Mouse (Mus musculus): Measurements from ENCODE around the gene Lhx9.

The Lhx9 gene

GRCm38 (mm10) chr1:138848511-138849109 lies at the start of gene Lhx9:
TSS of gene Lhx9 (minus strand) at chr1:138848577.
- peak; percentile 72 for DNase-seq (ENCODE audit: extremely low spot score)

DNA sequence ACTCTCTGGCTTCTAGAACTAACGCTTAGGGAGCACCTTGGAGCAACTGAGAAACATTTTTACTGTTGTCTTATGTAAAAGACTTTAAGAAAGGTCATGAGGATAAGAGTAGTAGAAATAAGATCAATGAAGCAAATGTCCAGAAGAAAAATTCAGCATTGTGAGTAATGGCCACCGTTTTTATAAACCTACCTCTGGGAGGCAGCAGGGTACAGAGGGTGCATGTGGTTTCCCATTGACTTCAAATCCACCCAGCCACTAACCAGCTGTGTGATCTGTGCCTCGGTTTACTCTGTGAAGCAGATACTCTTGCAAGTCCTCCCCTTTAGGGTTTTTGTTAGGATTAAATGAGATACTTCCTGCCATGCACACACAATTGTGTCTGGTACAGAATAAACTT lies 47.7 kb upstream of the Lhx9 start:
- DNase-seq (ENCODE audit: extremely low spot score), result no peak

DNA sequence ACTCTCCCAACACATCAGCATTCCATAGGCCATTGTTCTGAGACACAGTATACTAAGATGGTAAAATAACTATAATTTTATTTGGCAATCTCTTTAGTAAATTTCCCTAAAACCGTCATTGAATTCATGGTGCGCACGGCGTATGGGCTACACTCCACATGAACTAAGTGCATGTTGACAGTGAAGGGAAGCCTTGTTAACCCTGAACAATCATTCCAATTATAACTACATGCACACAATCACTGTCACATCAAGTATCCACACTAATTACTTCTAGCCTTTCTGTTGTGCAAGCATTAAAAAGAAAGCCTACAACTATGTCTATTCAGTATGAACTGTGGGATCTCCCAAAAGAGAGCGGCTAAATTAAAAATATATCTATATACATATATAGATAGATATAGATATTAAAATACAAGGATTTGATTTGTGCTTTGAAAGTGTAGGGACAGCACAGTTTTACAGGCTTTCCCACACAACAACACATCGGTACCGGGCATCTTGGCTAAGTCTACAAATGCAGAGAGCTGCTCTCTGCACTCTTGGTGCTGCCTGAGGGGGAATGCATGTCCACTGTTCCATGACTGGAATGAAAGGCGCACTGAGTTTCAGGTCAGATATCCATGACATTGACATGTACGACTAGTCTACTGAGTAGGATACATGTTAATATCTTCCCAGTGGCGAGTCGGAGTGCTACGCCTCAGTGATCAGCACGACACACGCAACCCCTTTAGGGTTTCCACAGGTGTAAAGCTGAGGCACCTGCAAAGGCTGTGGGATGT lies 29.3 kb upstream of the Lhx9 start:
- no peak for DNase-seq (ENCODE audit: extremely low spot score)

DNA sequence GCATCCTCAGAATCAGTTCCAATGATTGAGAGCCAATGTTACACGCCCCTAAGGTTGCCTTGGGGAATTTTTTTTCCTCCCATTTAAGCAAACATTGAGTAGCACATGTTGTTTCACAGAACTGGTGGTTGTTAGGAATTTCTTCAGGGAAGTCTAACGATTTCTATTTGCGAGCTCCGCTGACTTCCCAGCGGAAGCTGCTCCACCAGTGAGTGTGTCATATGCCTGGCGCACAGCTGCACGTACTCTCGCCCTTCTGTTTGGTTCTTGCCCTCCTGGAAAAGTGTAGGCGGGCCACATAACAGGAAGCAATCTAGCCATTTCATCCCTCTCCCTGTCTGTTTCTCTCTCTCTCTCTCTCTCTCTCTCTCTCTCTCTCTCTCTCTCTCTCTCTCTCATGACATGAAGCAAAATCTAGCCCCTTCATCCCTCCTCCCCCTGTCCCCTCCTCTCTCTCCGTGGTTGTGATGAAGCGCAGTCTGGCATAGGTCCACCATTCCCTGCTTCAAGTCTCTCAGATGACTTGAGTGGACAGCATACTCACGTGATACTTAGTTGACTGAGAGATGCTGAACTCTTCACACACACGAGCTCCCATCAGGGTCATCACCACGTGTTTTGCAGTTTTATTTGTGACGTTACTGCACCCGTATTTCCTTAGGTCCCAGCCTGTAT lies 28.1 kb upstream of the Lhx9 start:
- DNase-seq (ENCODE audit: extremely low spot score), result no peak

- peak; percentile 93 for DNase-seq (ENCODE audit: extremely low spot score)
Observed at GRCm38 (mm10) chr1:138856101-138856950, 7.9 kb upstream of the Lhx9 start, which contains the start of gene 2310009B15Rik. TSS of gene 2310009B15Rik (minus strand) at chr1:138856852.

DNA sequence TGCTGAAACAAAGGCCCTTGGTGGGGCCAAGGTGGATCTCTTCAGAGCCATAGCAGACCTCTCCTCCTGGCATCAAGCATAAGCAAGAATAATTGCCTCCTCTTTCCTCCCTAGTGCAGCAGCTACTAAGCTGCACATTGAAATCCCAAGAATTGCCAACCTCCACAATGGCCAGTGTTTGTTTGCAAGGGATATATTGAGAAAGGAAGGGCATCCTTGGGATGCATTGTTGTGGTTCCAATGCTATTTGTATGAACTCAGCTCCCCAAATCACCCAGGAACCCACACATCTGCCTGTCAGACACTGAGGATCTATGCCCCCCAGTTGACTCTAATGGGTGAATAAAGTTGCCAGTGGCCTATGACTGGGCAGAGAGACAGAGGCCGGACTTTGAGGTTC lies 2.4 kb upstream of the Lhx9 start:
- DNase-seq (ENCODE audit: extremely low spot score), result no peak

GRCm38 (mm10) chr1:138850161-138850539 lies 1.8 kb upstream of the Lhx9 start:
- no peak for DNase-seq (ENCODE audit: extremely low spot score)

DNA sequence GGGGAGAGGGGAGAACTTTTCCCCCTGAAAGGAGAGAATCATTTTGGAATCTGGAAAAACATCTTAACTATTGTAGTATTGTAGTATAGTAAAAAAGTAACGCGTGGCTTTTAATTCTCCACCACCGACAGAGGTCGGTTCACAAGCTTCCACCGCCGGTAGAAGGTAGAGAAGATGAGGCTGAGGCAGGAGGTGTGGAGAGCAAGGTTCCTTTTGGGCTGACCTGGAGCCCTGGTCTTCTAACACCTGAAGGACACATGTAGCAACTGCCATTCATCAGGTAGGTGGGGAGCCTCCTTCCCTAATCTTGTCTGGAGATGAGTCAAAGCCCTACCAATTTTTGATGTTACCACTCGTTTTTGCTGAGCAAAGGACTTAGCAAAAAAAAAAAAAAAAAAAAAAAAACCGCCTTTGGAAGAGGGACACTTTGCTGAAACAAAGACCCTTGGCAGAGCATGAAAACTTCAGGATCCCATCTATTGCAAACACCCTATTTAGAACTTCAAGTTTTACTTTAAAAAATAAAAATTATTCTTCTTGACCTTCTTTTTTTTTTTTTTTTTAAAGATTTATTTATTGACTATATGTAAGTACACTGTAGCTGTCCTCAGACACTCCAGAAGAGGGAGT lies 1.3 kb upstream of the Lhx9 start:
- DNase-seq (ENCODE audit: extremely low spot score), result no peak

DNA sequence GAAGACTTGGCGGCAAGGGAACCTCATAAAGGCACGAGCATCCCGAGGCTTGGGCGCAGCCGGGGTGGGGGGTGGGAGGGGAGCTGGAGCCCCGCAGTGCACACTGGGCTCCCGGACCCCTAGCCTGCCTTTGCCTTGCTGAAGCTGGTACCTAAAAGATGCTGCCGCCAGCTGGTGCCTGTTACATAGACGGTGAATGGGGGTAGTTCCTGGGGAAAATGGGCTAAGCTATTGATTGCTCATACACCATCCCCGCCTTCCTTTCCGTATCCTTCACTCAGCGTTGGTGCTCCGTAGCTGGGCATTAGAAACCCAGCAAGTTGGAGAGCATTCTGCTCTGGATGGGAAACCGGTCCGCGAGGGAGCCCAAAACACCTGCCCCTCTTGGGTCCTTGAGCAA lies 351 bp downstream of the Lhx9 start:
- no peak for DNase-seq (ENCODE audit: extremely low spot score)

GRCm38 (mm10) chr1:138847146-138847545 lies 1.2 kb downstream of the Lhx9 start:
- no peak for DNase-seq (ENCODE audit: extremely low spot score)

DNA sequence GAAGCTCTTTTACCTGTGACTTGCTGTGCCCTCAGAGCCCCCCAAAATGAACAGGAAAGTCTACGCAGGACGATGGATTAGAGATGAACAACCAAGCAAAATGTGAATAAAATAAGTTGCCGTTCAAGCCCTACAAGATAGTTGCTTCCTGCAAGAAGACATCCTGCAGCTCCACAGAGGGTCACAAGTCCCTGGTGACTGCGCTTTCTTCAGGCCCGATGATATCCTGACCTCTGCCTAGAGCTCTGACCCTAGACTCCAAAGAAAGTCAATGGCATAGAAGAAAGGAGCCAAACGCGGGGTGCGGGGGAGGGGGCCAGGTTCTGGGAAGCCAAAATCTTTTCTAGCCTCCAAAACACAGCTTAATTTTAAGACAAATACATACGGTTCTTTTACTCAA lies 1.8 kb downstream of the Lhx9 start:
- no peak for DNase-seq (ENCODE audit: extremely low spot score)

GRCm38 (mm10) chr1:138846131-138846530 lies 2.2 kb downstream of the Lhx9 start:
- DNase-seq (ENCODE audit: extremely low spot score), result no peak

DNA sequence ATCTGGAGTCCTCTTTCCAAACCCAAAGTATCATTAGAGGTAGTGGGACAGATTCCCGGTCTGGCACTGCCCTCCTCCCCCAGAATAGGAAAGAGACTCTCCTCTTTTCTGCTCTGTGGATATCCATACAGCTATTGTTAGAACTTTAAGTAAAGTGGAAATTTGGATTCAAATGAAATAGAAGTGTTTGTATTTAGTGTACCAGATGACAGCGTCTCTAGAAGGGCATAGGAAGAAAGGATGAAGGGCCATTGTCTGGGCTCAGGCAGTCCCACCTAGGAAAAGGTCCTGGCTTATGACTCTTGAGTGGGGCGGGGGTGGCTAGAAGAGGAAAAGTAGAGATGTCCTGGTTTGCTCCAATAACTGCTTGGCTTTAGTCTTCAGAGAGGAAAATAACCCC lies 2.9 kb downstream of the Lhx9 start:
- DNase-seq (ENCODE audit: extremely low spot score), result no peak

DNA sequence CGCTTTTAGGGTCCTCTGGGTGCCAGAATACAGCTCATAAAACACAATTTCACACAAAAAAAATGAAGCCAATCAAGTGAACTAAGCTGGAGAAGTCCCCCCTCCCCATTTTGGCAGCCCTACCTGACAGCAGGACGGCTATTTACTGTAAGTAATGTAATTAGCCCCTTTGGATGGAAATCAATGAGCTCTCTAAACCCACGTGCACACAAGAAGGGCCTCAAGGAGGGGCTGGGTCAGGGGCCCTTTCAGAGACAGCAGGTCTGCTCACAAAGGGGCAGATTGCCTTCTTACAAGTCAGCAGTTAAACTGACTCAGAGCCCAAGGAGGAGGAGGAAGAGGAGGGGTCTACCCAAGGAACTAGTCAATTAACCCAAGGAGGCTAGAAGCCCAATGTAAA lies 4.2 kb downstream of the Lhx9 start:
- DNase-seq (ENCODE audit: extremely low spot score), result no peak

DNA sequence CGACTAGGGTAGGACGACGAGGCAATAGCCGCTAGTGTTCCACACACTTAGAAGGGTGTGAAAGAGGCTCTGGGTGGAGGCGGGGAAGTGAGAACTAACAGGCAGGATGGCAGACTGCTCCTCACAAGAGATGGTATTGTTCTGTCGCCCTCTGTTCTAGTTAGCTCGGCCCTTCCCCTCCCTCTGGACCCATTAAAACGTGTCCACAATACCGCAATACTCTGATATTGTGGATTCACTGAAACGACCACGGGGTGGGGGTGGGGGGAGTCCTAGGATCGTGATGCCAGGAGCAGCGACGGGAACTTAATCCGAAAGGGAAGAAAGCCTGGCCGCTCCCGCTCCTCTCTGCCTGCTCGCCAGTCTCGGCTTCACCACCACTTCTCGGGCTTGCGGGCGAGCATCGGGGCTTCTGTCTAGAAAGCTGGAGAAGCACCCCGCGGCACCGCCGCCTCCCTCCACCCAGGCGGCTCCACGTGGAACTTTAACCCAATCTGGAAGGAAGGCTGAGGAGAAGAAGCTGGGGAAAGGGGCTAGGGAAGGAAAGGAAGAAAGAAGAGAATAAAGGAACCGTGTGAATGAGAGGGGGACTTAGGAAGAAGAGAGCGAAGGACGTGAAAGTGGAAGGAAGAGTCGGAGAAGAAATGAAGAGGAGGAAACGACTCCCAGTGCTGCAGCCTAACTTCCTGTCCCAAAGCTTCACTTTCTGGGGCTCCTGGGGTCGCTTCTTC lies 4.9 kb downstream of the Lhx9 start:
- peak; percentile 68 for DNase-seq (ENCODE audit: extremely low spot score)

DNA sequence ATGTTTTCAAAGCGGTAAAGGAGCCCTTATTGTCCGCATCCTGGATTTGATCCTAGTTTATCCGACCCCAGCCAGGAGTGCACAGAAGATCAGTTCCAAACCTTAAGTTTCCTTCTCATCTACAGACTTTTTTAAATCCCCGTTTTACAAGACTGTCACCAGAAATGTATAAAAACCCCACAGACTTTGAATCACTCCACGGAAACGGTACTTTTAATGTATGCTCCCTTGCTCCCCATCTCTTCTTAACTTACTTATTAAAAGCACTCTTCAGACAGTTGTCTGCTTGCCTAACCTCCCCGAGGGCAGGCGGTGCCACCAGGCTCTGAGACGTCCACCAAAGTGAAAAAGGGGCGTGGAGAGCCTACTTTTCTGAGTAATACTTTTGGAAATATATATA lies 5.6 kb downstream of the Lhx9 start:
- DNase-seq (ENCODE audit: extremely low spot score), result no peak

- DNase-seq (ENCODE audit: extremely low spot score), result peak; percentile 61
Observed at GRCm38 (mm10) chr1:138842315-138842714, 6.1 kb downstream of the Lhx9 start.

- peak; percentile 83 for DNase-seq (ENCODE audit: extremely low spot score)
Observed at GRCm38 (mm10) chr1:138841306-138842095, 6.9 kb downstream of the Lhx9 start.

GRCm38 (mm10) chr1:138840440-138841305 lies 7.7 kb downstream of the Lhx9 start:
- peak; percentile 54 for DNase-seq (ENCODE audit: extremely low spot score)

Data from embryo, embryonic 9.5 days (tissue).